Mouse (Mus musculus) megakaryocyte, embryonic 14.5 days (primary cell): ENCODE measurements at regions not wholly inside any gene's neighbourhood (a gene's known extent, or its start where the extent isn't known, plus 50 kb on each side); places are given as distances from the start of the nearest gene placed in this dataset.

ENCODE experiments used
- H3K27me3 ChIP-seq: replicated peaks from 2 replicates; pipeline ENCODE3; 2012; ENCODE audit warnings: inconsistent platforms
- H3K36me3 ChIP-seq: replicated peaks from 2 replicates; pipeline ENCODE3; 2012; ENCODE audit warnings: low read length, inconsistent platforms, mixed read lengths
- H3K4me1 ChIP-seq: 2 replicates; pipeline ENCODE4 v1.6.1; 2012; ENCODE audit warnings: inconsistent platforms
- H3K4me3 ChIP-seq: replicated peaks from 2 replicates; pipeline ENCODE3; 2012; ENCODE audit warnings: moderate library complexity, mild to moderate bottlenecking, inconsistent platforms
- H3K9me3 ChIP-seq: 2 replicates; pipeline ENCODE4 v1.6.1; 2012; ENCODE audit warnings: inconsistent platforms
- FLI1 ChIP-seq: IDR thresholded peaks from 2 replicates; pipeline ENCODE4 v1.6.1; 2012; ENCODE audit warnings: low read length, inconsistent platforms, mixed read lengths
- GATA1 ChIP-seq: IDR thresholded peaks from 3 replicates; pipeline ENCODE4 v1.6.1; 2012; ENCODE audit warnings: mixed read lengths, low read length, inconsistent platforms, borderline replicate concordance

- peaks cover 8% of the 10 kb centered on the region; the same call in 1 of the 2 replicates for H3K9me3 ChIP-seq
- H3K36me3 ChIP-seq, result no peaks in the 10 kb centered on the region
- H3K4me3 ChIP-seq, result no peak overlapping the region
- no peaks in the 10 kb centered on the region for H3K4me1 ChIP-seq
- H3K27me3 ChIP-seq, result no peaks in the 10 kb centered on the region
- no peak for TF ChIP-seq FLI1
- no peak for TF ChIP-seq GATA1
Observed at GRCm38 (mm10) chr7:70122818-70123217, 243.7 kb downstream of the Nr2f2 start.

GRCm38 (mm10) chr7:70119517-70119916, 247.0 kb downstream of the Nr2f2 start:
- Histone ChIP-seq H3K27me3 (no peaks in the 10 kb centered on the region), H3K4me1 (no peaks in the 10 kb centered on the region), H3K4me3 (no peak overlapping the region), H3K9me3 (no peaks in the 10 kb centered on the region), H3K36me3 (no peaks in the 10 kb centered on the region)
- TF ChIP-seq GATA1, result no peak
- no peak for TF ChIP-seq FLI1

- H3K9me3 ChIP-seq, result no peaks in the 10 kb centered on the region
- no peaks in the 10 kb centered on the region for H3K36me3 ChIP-seq
- no peaks in the 10 kb centered on the region for H3K4me1 ChIP-seq
- H3K27me3 ChIP-seq, result no peaks in the 10 kb centered on the region
- H3K4me3 ChIP-seq, result no peak overlapping the region
- TF ChIP-seq GATA1, result no peak
- no peak for TF ChIP-seq FLI1
Observed at GRCm38 (mm10) chr7:70118971-70119370, 247.6 kb downstream of the Nr2f2 start.

- no peaks in the 10 kb centered on the region for H3K27me3 ChIP-seq
- H3K9me3 ChIP-seq, result no peaks in the 10 kb centered on the region
- TF ChIP-seq GATA1 (no peak), FLI1 (no peak)
- no peaks in the 10 kb centered on the region for H3K4me1 ChIP-seq
- H3K4me3 ChIP-seq, result no peak overlapping the region
- H3K36me3 ChIP-seq, result no peaks in the 10 kb centered on the region
Observed at GRCm38 (mm10) chr7:70117930-70118922, 248.3 kb downstream of the Nr2f2 start.

- H3K27me3 ChIP-seq, result no peaks in the 10 kb centered on the region
- no peak for TF ChIP-seq GATA1
- no peak for TF ChIP-seq FLI1
- H3K4me3 ChIP-seq, result no peak overlapping the region
- no peaks in the 10 kb centered on the region for H3K4me1 ChIP-seq
- H3K36me3 ChIP-seq, result no peaks in the 10 kb centered on the region
- H3K9me3 ChIP-seq, result no peaks in the 10 kb centered on the region
Observed at GRCm38 (mm10) chr7:70109013-70109412, 257.5 kb downstream of the Nr2f2 start.

GRCm38 (mm10) chr7:70105024-70105423, 261.5 kb downstream of the Nr2f2 start:
- TF ChIP-seq FLI1 (no peak), GATA1 (no peak)
- Histone ChIP-seq H3K27me3 (no peaks in the 10 kb centered on the region), H3K4me1 (no peaks in the 10 kb centered on the region), H3K36me3 (no peaks in the 10 kb centered on the region), H3K9me3 (no peaks in the 10 kb centered on the region; the same call in 1 of the 2 replicates), H3K4me3 (no peak overlapping the region)

GRCm38 (mm10) chr7:70104486-70104885, 262.0 kb downstream of the Nr2f2 start:
- no peaks in the 10 kb centered on the region for H3K36me3 ChIP-seq
- H3K9me3 ChIP-seq, result no peaks in the 10 kb centered on the region; the same call in 1 of the 2 replicates
- no peak for TF ChIP-seq GATA1
- TF ChIP-seq FLI1, result no peak
- no peaks in the 10 kb centered on the region for H3K4me1 ChIP-seq
- no peak overlapping the region for H3K4me3 ChIP-seq
- no peaks in the 10 kb centered on the region for H3K27me3 ChIP-seq

- TF ChIP-seq GATA1 (no peak), FLI1 (no peak)
- H3K4me3 ChIP-seq, result no peak overlapping the region
- no peaks in the 10 kb centered on the region for H3K27me3 ChIP-seq
- no peaks in the 10 kb centered on the region for H3K36me3 ChIP-seq
- no peaks in the 10 kb centered on the region for H3K4me1 ChIP-seq
- H3K9me3 ChIP-seq, result no peaks in the 10 kb centered on the region; the same call in 1 of the 2 replicates
Observed at GRCm38 (mm10) chr7:70103680-70104079, 262.9 kb downstream of the Nr2f2 start.

- no peak overlapping the region for H3K4me3 ChIP-seq
- no peak for TF ChIP-seq GATA1
- no peak for TF ChIP-seq FLI1
- peaks cover 3% of the 10 kb centered on the region; the same call in 1 of the 2 replicates for H3K9me3 ChIP-seq
- H3K27me3 ChIP-seq, result no peaks in the 10 kb centered on the region
- H3K36me3 ChIP-seq, result no peaks in the 10 kb centered on the region
- H3K4me1 ChIP-seq, result no peaks in the 10 kb centered on the region
Observed at GRCm38 (mm10) chr7:70099001-70099400, 267.5 kb downstream of the Nr2f2 start.
